Mouse (Mus musculus): Measurements from ENCODE around the gene Anapc16. TPM values are rescaled to one million over a fixed set of nuclear protein-coding genes. Genes with fewer than 3 reads are reported as not detected.
A peak's percentile ranks its signal among the peaks of the same experiment; 100 is the strongest.

Anapc16 gene
- polyA plus RNA-seq (2015; fragmentation: Nextera tagmentation; extraction: Ambion mirVana): 106 and 109 TPM in 2 replicates

GRCm38 (mm10) chr10:60002673-60003212 is at the start of gene Anapc16, which contains the start of gene Ascc1:
Gene Anapc16 (minus strand): TSS chr10:60003135.
Gene Ascc1 (plus strand): TSS chr10:60002805.
- peak; percentile 97 for ATAC-seq (replicated peaks)
- WGBS: under 1% methylated on average over 50 of the region's 51 CpGs
- H3K9ac ChIP-seq: peak within 1 kb of the TSS; percentile 60

GRCm38 (mm10) chr10:60050581-60050980 is 47.6 kb upstream of the Anapc16 start:
- no peaks in the 10 kb centered on the region for H3K27me3 ChIP-seq (replicated peaks)
- no peaks in the 10 kb centered on the region for H3K36me3 ChIP-seq (replicated peaks)
- no peak overlapping the region for H3K4me2 ChIP-seq
- H3K9ac ChIP-seq: no peak overlapping the region
- no peaks in the 10 kb centered on the region for H3K9me3 ChIP-seq
- no peak for ATAC-seq (replicated peaks)
- H3K4me1 ChIP-seq: 0 out of 2 replicates have a peak, but pooled peaks cover 5% of the 10 kb centered on the region
- WGBS: 94% methylated on average over 10 of the region's 10 CpGs
- no peak overlapping the region for H3K4me3 ChIP-seq
- no peak overlapping the region for H3K27ac ChIP-seq

More at GRCm38 (mm10) chr10:60002673-60003212, at the start of gene Anapc16, which contains the start of gene Ascc1:
- Histone ChIP-seq H3K4me1 (peaks cover 22% of the 10 kb centered on the region), H3K4me3 (peak within 1 kb of the TSS; percentile 66), H3K27me3 (replicated peaks) (no peaks in the 10 kb centered on the region), H3K36me3 (replicated peaks) (no peaks in the 10 kb centered on the region), H3K4me2 (peak within 1 kb of the TSS; percentile 72), H3K9me3 (no peaks in the 10 kb centered on the region), H3K27ac (peak within 1 kb of the TSS; percentile 98)

GRCm38 (mm10) chr10:60046696-60047095 is 43.8 kb upstream of the Anapc16 start:
- H3K4me2 ChIP-seq: no peak overlapping the region
- H3K27ac ChIP-seq: peak overlapping the region; percentile 4; the same call in 1 of the 2 replicates
- no peaks in the 10 kb centered on the region for H3K9me3 ChIP-seq
- ATAC-seq (replicated peaks): 0 out of 2 replicates have a peak, but pooled peaks have one; percentile 45
- no peaks in the 10 kb centered on the region for H3K36me3 ChIP-seq (replicated peaks)
- 7% methylated on average over 5 of the region's 5 CpGs for WGBS
- no peak overlapping the region for H3K4me3 ChIP-seq
- 0 out of 2 replicates have a peak, but pooled peaks cover 5% of the 10 kb centered on the region for H3K4me1 ChIP-seq
- H3K9ac ChIP-seq: no peak overlapping the region
- no peaks in the 10 kb centered on the region for H3K27me3 ChIP-seq (replicated peaks)

- Histone ChIP-seq H3K27me3 (replicated peaks) (no peaks in the 10 kb centered on the region), H3K27ac (no peak overlapping the region), H3K4me1 (0 out of 2 replicates have a peak, but pooled peaks cover 5% of the 10 kb centered on the region), H3K4me3 (no peak overlapping the region), H3K36me3 (replicated peaks) (no peaks in the 10 kb centered on the region), H3K9me3 (no peaks in the 10 kb centered on the region), H3K9ac (no peak overlapping the region), H3K4me2 (no peak overlapping the region)
- no peak for ATAC-seq (replicated peaks)
- WGBS: 92% methylated on average over 8 of the region's 8 CpGs
Measured at GRCm38 (mm10) chr10:60042350-60042922, 39.5 kb upstream of the Anapc16 start.

- Histone ChIP-seq H3K27me3 (replicated peaks) (no peaks in the 10 kb centered on the region), H3K4me1 (peaks cover 21% of the 10 kb centered on the region), H3K9ac (no peak overlapping the region), H3K4me3 (no peak overlapping the region), H3K36me3 (replicated peaks) (no peaks in the 10 kb centered on the region), H3K4me2 (no peak overlapping the region), H3K27ac (no peak overlapping the region), H3K9me3 (no peaks in the 10 kb centered on the region)
- 83% methylated on average over 4 of the region's 4 CpGs for WGBS
- ATAC-seq (replicated peaks): no peak
Measured at GRCm38 (mm10) chr10:60035744-60036143, 32.8 kb upstream of the Anapc16 start.

GRCm38 (mm10) chr10:60034621-60035020 is 31.7 kb upstream of the Anapc16 start:
- Histone ChIP-seq H3K4me2 (no peak overlapping the region), H3K36me3 (replicated peaks) (no peaks in the 10 kb centered on the region), H3K9ac (no peak overlapping the region), H3K27ac (no peak overlapping the region), H3K9me3 (no peaks in the 10 kb centered on the region), H3K4me3 (no peak overlapping the region), H3K27me3 (replicated peaks) (no peaks in the 10 kb centered on the region), H3K4me1 (peaks cover 21% of the 10 kb centered on the region)
- WGBS: 84% methylated on average over 3 of the region's 3 CpGs
- ATAC-seq (replicated peaks): no peak

- no peaks in the 10 kb centered on the region for H3K27me3 ChIP-seq (replicated peaks)
- H3K4me1 ChIP-seq: peaks cover 26% of the 10 kb centered on the region
- no peak overlapping the region for H3K9ac ChIP-seq
- no peaks in the 10 kb centered on the region for H3K36me3 ChIP-seq (replicated peaks)
- WGBS: 41% methylated on average over 5 of the region's 5 CpGs
- no peak overlapping the region for H3K4me2 ChIP-seq
- 0 out of 2 replicates have a peak, but pooled peaks have one; percentile 6 for ATAC-seq (replicated peaks)
- H3K27ac ChIP-seq: peak overlapping the region; percentile 48
- no peak overlapping the region for H3K4me3 ChIP-seq
- H3K9me3 ChIP-seq: no peaks in the 10 kb centered on the region
Measured at GRCm38 (mm10) chr10:60033064-60033463, 30.1 kb upstream of the Anapc16 start.

GRCm38 (mm10) chr10:60032622-60033021 is 29.7 kb upstream of the Anapc16 start:
- peak; percentile 62 for ATAC-seq (replicated peaks)

GRCm38 (mm10) chr10:60031985-60032384 is 29.1 kb upstream of the Anapc16 start:
- ATAC-seq (replicated peaks): peak; percentile 74
- Histone ChIP-seq H3K27ac (peak overlapping the region; percentile 48), H3K36me3 (replicated peaks) (no peaks in the 10 kb centered on the region), H3K4me1 (peaks cover 35% of the 10 kb centered on the region), H3K9me3 (no peaks in the 10 kb centered on the region), H3K4me2 (no peak overlapping the region), H3K4me3 (no peak overlapping the region), H3K27me3 (replicated peaks) (no peaks in the 10 kb centered on the region), H3K9ac (no peak overlapping the region)
- WGBS: 21% methylated on average over 2 of the region's 2 CpGs

More at GRCm38 (mm10) chr10:60032622-60033021, 29.7 kb upstream of the Anapc16 start:
- H3K9me3 ChIP-seq: no peaks in the 10 kb centered on the region
- H3K4me3 ChIP-seq: no peak overlapping the region
- 54% methylated on average over 2 of the region's 2 CpGs for WGBS
- peak overlapping the region; percentile 48 for H3K27ac ChIP-seq
- H3K4me1 ChIP-seq: peaks cover 29% of the 10 kb centered on the region
- H3K4me2 ChIP-seq: no peak overlapping the region
- H3K36me3 ChIP-seq (replicated peaks): no peaks in the 10 kb centered on the region
- no peaks in the 10 kb centered on the region for H3K27me3 ChIP-seq (replicated peaks)
- H3K9ac ChIP-seq: no peak overlapping the region

GRCm38 (mm10) chr10:60031562-60031961 is 28.6 kb upstream of the Anapc16 start:
- ATAC-seq (replicated peaks): peak; percentile 7; the same call in 1 of the 2 replicates
- Histone ChIP-seq H3K9me3 (no peaks in the 10 kb centered on the region), H3K4me2 (no peak overlapping the region), H3K36me3 (replicated peaks) (no peaks in the 10 kb centered on the region), H3K4me1 (peaks cover 40% of the 10 kb centered on the region), H3K4me3 (no peak overlapping the region), H3K27ac (peak overlapping the region; percentile 48), H3K9ac (no peak overlapping the region), H3K27me3 (replicated peaks) (no peaks in the 10 kb centered on the region)
- 67% methylated on average over 8 of the region's 8 CpGs for WGBS

GRCm38 (mm10) chr10:60029387-60029786 is 26.5 kb upstream of the Anapc16 start:
- no peaks in the 10 kb centered on the region for H3K36me3 ChIP-seq (replicated peaks)
- H3K9me3 ChIP-seq: no peaks in the 10 kb centered on the region
- no peak overlapping the region for H3K4me2 ChIP-seq
- H3K27me3 ChIP-seq (replicated peaks): no peaks in the 10 kb centered on the region
- H3K4me3 ChIP-seq: no peak overlapping the region
- no peak overlapping the region for H3K27ac ChIP-seq
- H3K9ac ChIP-seq: no peak overlapping the region
- no peak for ATAC-seq (replicated peaks)
- WGBS: 81% methylated on average over 4 of the region's 4 CpGs
- H3K4me1 ChIP-seq: peaks cover 51% of the 10 kb centered on the region

GRCm38 (mm10) chr10:60028979-60029378 is 26.0 kb upstream of the Anapc16 start:
- no peak overlapping the region for H3K27ac ChIP-seq
- peaks cover 51% of the 10 kb centered on the region for H3K4me1 ChIP-seq
- no peak overlapping the region for H3K9ac ChIP-seq
- H3K4me3 ChIP-seq: no peak overlapping the region
- H3K27me3 ChIP-seq (replicated peaks): no peaks in the 10 kb centered on the region
- no peak overlapping the region for H3K4me2 ChIP-seq
- no peaks in the 10 kb centered on the region for H3K9me3 ChIP-seq
- no peak for ATAC-seq (replicated peaks)
- 55% methylated on average over 7 of the region's 7 CpGs for WGBS
- H3K36me3 ChIP-seq (replicated peaks): no peaks in the 10 kb centered on the region

All from midbrain, embryonic 15.5 days (tissue).